Mouse (Mus musculus): ENCODE measurements around the gene Slc7a6.
A peak's percentile ranks its signal among the peaks of the same experiment; 100 is the strongest.

Slc7a6 gene

DNA sequence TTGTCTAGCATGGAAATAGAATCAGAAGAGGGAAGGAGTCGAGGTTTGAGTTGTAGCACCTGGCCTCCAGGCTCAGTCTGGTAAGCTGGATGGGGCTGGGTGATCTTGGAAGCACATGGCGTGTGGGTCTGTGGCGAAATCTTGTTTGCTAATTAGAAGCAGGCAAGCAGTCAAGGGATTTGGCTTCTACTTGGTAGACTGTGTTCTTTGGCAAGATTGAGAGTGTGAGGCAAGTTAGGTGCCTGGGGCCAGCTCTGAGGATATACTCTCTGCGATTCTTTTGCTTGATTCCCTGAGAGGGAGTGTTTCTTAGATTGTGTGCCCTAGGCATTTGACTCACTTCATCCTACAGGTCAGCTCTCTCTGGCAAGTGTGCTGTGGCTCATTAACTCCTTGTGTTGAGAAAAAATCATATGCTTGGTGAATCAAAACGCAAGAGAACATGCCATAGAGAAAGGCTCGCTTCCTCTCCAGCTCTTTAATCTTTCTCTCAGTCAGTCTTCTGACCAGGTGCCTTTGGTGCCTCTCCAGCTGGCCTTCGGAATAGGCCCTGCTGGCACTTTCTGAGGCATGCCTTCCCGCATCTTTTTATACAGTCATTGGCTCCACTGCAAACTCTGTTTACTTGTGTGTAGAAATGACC is 17.1 kb downstream of the Slc7a6 start:
- peak; percentile 80 for ATAC-seq (ENCODE audit: low TSS enrichment)

DNA sequence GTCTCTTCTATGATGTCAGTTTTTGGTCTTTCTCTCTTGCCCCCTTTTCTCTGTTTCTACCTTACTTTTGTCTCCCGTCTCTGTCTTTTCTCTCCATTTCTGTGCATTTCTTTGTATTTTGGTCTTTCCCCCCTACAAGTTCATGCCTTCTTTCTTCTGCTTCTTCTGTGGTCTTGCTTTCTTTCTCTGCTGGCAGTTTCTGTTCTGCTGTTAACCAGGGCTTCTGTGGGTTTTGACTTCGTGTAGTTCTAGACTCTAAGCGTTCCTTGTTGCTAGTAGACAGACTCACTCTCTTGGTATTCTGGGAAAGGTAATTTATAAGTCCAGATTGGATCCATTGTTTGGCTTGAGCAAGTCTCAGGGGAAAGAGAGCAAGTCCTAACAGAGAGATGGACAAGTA is 17.7 kb downstream of the Slc7a6 start:
- no peak for ATAC-seq (ENCODE audit: low TSS enrichment)

DNA sequence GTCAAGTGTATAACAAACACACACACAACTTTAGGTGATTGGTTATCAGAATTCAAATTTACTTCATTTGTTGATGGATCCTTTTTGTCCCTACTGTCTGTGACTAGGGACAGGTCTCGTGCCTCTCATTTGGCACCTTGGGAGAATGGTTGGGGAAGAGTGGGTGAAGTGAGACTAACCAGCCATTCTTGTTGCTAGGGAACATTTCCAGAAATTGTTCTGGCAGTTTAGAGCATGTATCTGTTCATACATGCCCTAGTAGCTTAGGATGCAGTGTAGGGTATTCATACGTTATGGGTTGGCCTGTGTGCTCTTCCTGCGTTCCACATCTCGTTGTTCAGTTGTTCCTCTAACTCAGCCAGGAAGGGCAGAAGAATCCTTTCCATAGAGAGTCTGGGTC is 20.5 kb downstream of the Slc7a6 start:
- ATAC-seq (ENCODE audit: low TSS enrichment): peak; percentile 39; the same call in 1 of the 2 replicates

DNA sequence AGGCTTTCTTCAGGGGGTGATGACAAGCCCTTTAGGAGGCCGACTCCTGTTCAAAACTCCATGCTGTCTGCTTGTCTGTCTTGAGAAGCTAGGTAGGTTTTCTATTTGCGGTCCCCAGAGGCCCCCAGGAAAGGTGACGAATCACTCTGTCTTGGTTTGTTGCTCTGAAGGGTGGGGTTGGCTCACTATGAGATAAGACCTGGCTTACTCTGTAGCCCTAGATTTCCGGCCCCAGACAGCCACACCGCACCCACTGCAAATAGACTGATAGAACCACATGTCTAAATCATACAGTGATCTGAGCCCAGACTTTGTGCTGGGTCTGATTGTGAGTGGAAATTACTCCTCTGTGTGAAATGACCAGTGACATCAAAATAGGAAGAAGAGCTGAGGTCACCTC is 23.0 kb downstream of the Slc7a6 start:
- ATAC-seq (ENCODE audit: low TSS enrichment): no peak

DNA sequence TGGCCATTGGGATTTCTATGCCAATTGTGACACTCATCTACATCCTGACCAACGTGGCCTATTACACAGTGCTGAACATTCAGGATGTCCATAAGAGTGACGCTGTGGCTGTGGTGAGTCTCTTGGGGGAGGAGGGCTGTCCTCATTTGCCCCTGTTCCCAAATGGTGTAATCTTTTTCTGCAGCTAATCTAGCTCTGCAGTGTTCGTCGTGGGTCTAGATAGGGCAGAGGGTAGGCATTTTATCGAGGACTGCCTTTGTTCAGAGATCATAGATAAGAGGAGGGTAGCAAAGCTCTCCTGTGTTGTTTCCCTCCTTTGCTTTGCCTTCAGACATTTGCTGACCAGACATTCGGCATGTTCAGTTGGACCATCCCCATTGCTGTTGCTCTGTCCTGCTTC is 24.5 kb downstream of the Slc7a6 start:
- ATAC-seq (ENCODE audit: low TSS enrichment): 0 out of 2 replicates have a peak, but pooled peaks have one; percentile 8

DNA sequence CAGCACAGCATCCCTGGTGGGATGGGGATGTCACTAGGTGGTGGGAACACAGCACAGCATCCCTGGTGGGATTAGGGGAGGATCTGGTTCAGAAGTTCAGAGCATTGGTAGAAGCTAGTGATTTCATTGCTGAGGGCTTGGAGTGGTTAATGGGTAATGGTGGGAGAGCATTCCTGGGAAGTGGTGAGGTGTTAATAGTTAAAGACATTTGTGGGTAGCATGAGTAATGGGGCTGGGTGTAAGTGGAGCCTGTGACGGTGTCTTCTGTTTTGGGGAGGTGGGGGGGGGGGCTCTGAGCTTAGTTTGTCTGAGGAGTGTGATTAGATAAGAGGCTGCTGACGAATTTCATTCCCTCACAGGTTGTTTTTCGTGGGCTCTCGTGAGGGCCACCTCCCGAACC is 25.4 kb downstream of the Slc7a6 start:
- 0 out of 2 replicates have a peak, but pooled peaks have one; percentile 3 for ATAC-seq (ENCODE audit: low TSS enrichment)

DNA sequence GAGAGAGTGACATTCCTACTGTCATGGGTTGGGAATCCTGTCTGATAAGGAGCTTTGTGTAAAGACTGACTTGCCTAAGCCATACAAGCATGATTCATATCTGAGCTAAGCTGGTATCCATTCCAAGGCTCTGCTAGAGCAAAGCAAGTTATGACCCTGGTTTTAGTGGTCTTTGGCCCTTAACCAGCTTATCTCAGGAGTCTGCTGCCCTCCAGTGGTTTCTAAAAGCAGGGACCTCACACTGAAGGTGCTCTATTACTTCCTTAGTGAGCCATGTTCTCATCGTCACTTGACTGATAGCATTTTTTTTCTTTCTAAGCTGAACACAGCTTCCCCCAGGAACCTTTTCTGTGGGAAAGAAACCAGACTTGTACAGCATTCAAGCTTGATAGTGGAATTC is 30.1 kb downstream of the Slc7a6 start:
- ATAC-seq (ENCODE audit: low TSS enrichment): 0 out of 2 replicates have a peak, but pooled peaks have one; percentile 32

DNA sequence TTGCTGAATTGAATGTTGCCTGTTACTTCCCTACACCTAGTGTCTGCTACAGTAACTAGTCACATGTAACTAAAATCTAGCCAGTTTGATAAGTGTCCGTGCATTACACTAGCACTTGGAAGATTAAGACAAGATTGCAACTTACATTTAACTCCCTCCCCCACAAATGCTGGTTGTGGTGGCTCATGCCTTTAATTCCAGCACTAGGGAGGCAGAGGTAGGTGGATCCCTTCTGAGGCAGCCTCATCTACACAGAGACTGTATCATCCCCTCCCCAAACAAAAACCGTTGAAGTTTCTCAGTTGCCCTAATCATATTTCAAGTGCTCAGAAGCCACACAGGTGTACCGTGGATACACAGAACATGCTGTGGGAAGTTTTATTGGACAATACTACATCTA is 30.9 kb downstream of the Slc7a6 start:
- peak; percentile 50; the same call in 1 of the 2 replicates for ATAC-seq (ENCODE audit: low TSS enrichment)

DNA sequence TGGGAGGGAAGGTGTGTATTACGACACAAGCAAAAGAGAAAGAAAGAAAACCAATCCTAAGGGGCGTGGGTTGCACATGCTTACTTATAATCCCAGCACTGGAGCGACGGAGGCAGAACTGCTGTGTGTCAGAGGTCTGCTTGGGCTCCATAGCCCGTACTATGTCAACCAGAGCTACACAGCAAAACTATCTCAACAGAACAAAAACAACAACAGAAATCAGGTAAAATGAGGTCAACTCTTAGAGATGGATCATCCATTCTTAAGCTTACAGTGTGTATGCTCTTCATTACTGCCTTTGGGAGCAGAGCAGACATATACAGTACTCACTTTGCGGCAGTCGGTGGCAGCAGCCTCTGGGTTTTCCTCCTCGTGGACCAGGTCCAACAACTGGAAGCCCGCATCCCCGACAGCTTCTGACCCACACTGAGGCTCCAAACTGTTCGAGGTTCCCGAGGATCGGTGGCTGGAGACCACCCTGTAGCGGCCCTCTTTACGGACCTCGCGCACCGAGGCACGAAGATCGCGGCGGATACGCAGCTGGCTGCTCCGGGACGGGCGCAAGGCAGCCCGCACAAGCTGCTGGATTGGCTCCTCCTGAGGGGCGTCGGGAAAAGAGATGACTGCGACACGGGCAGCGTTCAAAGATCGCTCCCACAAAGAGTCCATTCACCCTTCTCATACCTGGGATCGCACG is 41.5 kb downstream of the Slc7a6 start:
- ATAC-seq (ENCODE audit: low TSS enrichment): peak; percentile 58

DNA sequence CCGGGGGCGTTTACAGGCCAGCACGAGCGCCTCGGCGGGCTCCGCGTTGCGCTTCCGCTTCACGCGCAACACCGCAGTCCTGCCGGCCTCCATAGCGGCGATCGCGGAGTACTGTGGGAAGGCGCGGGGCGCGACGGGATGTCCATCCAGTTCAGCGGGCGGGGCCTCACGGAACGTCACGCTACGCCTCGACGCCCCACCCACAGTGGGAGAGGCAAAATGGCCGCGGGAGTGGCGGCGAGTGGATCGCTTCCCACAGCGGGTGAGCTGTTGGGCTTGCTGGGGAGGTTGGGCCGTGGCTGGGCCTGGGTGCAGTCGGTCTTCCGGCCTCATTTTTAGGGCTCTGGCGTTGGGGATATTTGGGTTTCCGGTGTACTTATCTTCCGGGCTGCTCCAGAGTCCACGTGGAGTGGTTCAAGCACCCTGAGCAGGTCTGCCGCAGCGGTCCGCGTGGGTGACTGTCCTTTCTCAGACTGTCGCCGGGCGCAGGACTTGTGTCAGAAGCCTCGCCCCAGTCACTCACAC is 42.2 kb downstream of the Slc7a6 start, which contains the start of the genes Slc7a6os and Prmt7:
Gene Slc7a6os (minus strand): TSS at position 115 of the 525 bp plus-strand sequence.
Gene Prmt7 (plus strand): TSS at position 116 of the 525 bp plus-strand sequence.
- ATAC-seq (ENCODE audit: low TSS enrichment): peak; percentile 97

DNA sequence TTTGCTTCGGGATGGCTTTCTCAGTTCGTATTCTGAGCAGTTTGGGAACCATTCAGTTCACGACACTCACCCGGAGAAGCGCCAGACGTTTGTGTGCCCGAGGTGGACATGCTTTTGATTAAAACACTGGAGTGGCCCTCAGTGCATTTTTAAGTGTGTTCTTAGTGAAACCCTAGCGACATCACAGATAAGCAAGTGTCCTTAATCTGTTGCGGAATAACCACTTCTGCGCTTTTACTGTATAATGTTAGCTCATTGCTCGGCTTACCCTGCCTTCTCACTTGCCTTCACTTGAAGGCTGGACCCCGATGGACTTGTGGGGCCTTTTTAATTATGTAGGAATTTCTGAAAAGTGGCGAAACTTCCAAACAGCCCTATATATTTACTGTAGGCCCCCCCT is 42.8 kb downstream of the Slc7a6 start:
- no peak; the same call in 1 of the 2 replicates for ATAC-seq (ENCODE audit: low TSS enrichment)

DNA sequence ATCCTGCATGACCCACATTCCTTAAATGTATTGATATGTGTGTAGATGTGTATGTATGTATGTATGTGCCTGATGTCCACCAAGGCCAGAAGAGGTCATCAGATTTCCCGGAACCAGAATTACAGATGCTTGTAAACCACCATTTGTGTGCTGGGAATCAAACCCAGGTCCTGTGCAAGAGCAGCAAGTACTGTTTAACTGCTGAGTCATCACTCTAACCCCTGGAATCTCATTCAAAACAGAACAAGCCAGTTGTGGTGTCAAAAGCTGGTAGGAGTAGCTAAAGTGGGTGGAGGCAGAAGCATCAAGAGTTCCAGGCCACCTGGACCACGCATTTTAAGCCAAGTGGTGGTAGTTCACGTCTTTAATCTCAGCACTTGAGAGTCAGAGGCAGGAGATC is 45.3 kb downstream of the Slc7a6 start:
- no peak for ATAC-seq (ENCODE audit: low TSS enrichment)

DNA sequence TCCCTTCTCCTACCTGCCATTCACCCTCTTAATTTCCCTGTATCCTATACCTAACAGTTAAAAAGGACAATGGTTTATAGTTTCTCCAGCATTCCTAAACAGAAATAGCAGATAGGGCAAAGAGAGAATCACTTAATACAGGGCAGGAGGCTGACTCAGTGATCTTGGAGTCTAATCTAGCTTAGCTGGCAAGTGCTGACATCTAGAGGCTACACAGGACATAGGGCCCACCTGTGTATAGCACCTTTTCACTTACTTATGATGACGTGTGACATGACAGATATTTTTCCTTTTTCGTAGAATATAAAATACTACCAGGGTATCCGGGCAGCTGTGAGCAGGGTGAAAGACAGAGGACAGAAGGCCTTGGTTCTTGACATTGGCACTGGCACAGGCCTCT is 51.0 kb downstream of the Slc7a6 start:
- ATAC-seq (ENCODE audit: low TSS enrichment): no peak; the same call in 1 of the 2 replicates

DNA sequence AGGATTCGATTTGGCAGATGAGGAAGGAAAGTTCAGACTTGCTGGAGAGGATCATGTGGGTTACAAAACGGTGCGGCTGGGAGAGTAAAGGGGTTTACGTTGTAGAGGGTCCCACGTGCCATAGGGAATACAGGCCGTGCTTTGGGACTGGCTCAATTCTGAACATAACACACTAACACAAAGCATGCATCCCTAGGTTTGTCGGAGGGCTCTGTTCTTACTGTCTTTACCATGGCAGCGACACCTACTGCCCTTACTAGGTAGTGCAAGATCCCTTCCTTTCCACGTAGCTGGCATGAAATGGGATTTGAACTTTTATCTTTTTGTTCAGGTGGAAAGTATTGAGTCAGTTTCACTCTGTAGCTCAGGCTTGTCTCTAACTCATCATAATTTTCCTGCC is 57.9 kb downstream of the Slc7a6 start:
- peak; percentile 74 for ATAC-seq (ENCODE audit: low TSS enrichment)

DNA sequence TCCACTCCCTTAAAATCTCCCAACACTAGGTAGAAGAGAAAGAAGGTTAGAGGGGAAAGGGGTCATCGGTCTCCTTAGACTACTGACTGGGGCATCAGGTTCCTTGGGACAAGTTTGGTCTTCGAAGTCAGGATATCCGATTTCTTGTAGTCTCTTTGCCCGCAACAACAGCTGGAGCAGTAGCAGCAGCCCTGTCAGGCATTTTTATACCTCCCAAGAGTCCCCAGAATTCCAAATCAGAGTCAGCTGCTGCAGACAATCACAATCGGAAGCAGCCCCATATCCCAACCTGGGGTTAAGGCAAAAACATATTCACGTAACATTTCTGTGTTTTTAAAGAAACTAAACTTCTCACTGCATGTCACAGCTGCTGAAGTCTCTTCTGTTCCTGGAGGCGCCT is 62.9 kb downstream of the Slc7a6 start:
- no peak for ATAC-seq (ENCODE audit: low TSS enrichment)

DNA sequence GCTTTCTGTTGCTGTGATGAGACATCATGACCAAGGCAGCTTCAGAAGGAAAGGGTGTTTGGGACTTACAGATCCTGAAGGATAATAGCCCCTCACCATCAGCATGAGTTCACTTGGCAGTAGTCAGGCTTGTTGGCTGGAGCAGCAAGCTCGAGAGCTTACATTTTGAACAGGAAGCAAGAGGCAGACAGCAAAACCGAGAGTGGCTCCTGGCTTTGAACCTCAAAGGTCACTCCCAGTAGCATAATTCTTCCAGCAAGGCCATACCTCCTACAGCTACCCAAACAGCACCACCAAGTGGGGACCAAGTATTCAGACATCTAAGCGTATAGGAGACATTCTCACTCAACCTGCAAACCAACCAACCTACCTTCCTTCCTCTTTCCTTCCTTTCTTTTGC is 64.1 kb downstream of the Slc7a6 start:
- no peak for ATAC-seq (ENCODE audit: low TSS enrichment)

DNA sequence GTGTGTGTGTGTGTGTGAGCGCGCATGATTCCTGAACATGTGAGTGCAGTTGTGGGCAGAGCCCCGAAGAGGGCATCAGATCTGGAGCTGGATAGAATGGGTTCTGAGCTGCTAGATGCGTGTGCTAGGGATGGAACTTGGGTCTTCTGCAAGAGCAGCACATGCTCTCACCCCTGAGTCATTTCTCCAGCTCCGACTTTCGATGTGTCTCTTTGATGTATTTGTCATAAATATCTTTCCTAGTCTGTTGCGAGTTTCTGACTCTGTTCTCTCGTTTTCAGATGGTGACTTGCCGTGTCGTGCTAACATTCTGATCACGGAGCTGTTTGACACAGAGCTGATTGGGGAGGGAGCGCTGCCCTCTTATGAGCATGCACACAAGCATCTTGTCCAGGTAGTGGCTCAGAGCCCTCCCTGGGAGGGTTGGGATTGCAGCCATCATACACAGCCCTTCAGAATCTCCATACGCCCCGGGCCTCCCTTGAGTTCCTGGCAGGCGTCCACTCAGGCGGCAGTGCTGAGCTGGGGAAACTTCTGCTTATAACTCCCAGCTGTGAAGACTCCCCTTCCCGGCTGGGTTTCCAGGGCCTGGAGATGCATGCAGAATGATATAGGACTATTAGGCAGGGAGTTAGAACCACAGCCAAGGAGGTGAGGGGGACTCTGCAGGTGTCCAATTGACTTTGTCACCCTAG is 66.1 kb downstream of the Slc7a6 start:
- ATAC-seq (ENCODE audit: low TSS enrichment): 0 out of 2 replicates have a peak, but pooled peaks have one; percentile 35

DNA sequence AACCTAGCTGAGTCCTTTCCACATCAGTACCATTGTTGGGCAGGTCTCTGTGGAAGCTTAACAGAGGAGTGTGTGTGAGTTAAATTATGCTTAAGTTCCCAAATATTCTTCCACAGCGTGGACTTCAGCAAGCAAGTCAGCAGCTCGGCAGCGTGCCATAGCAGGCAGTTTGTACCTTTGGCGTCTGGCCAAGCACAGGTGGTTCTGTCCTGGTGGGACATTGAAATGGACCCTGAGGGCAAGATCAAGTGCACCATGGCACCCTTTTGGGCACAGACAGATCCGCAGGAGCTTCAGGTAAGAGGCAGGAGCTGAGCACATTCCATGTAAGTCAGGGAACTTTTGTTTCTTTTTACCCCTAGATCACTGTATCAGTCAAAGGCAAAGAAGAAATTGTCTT is 68.4 kb downstream of the Slc7a6 start:
- no peak for ATAC-seq (ENCODE audit: low TSS enrichment)
